Mouse (Mus musculus): Measurements from ENCODE around the gene Pald1.

GRCm38 (mm10) chr10:61370273-61370979, 12.9 kb downstream of the Pald1 start:
- no peak for TF ChIP-seq CTCF (conservative IDR thresholded peaks at IDR 0.05; ENCODE audit: low read length)
- TF ChIP-seq POU5F1 (IDR thresholded peaks at IDR 0.05; ENCODE audit: borderline replicate concordance, low read length): no peak
- TF ChIP-seq NANOG (IDR thresholded peaks at IDR 0.05; ENCODE audit: borderline replicate concordance, low read length): no peak
